Mouse (Mus musculus) right cerebral cortex, postnatal 10 days (tissue): ENCODE measurements at regions not wholly inside any gene's neighbourhood (a gene's known extent, or its start where the extent isn't known, plus 50 kb on each side); places are given as distances from the start of the nearest gene placed in this dataset.
A peak's percentile ranks its signal among the peaks of the same experiment; 100 is the strongest.

Source experiments
- DNase-seq, 2 experiments: peaks; one replicate each; pipeline ENCODE4 v3.0.0; 2021; ENCODE audit warnings: low spot score in 2 of 2

GRCm38 (mm10) chr8:84336376-84336775 lies 51.9 kb upstream of the Cacna1a start:
- DNase-seq = no peak

GRCm38 (mm10) chr8:84334333-84334732 lies 53.9 kb upstream of the Cacna1a start:
- peak; percentile 51 to 64 for DNase-seq

- DNase-seq = no peak
Measured at GRCm38 (mm10) chr8:84331562-84331961, 56.7 kb upstream of the Cacna1a start.

- peak; percentile 33 to 60 for DNase-seq
Measured at GRCm38 (mm10) chr8:84329535-84329934, 58.7 kb upstream of the Cacna1a start.

GRCm38 (mm10) chr8:84322761-84323160 lies 52.6 kb upstream of the Ccdc130 start:
- DNase-seq = no peak

- DNase-seq = no peak
Measured at GRCm38 (mm10) chr8:84321841-84322240, 51.7 kb upstream of the Ccdc130 start.
